Mouse (Mus musculus) spleen, adult 2 months (tissue): ENCODE data around the gene Kazn. TPM values are rescaled to one million over a fixed set of nuclear protein-coding genes. Genes with fewer than 3 reads are reported as not detected.
A peak's percentile ranks its signal among the peaks of the same experiment; 100 is the strongest.

ENCODE experiments used
- DNase-seq, 2 experiments: peaks; one replicate each; pipeline versions ENCODE4 v3.0.0 to v3.0.0-alpha.2; 2012 to 2021; ENCODE audit warnings: low spot score in 2 of 2, low read depth in 1 of 2
- H3K27ac ChIP-seq: fragments of 200-500 bp; 2 replicates; pipeline ENCODE4 v1.5.1; 2012; ENCODE audit warnings: low read length, inconsistent platforms; ENCODE audit not compliant: insufficient read depth
- H3K27me3 ChIP-seq: fragments of 200-500 bp; 2 replicates; pipeline ENCODE4 v1.6.1; 2012; ENCODE audit warnings: mild to moderate bottlenecking, moderate library complexity, low read length, inconsistent platforms; ENCODE audit not compliant: control insufficient read depth, insufficient read depth
- H3K36me3 ChIP-seq: fragments of 200-500 bp; 2 replicates; pipeline ENCODE4 v1.6.1; 2012; ENCODE audit warnings: mild to moderate bottlenecking, low read length, inconsistent platforms; ENCODE audit not compliant: control insufficient read depth, insufficient read depth
- H3K4me1 ChIP-seq: fragments of 200-500 bp; 2 replicates; pipeline ENCODE4 v1.6.1; 2011; ENCODE audit warnings: inconsistent platforms; ENCODE audit not compliant: control insufficient read depth, insufficient read depth, insufficient read length
- H3K4me3 ChIP-seq: fragments of 200-500 bp; 2 replicates; pipeline ENCODE4 v1.5.1; 2011; ENCODE audit warnings: mild to moderate bottlenecking, inconsistent platforms; ENCODE audit not compliant: insufficient read depth, insufficient read length; ENCODE audit errors: extremely low read depth
- CTCF ChIP-seq: fragments of 200-500 bp; IDR thresholded peaks from 2 replicates; pipeline ENCODE4 v1.5.1; 2011; ENCODE audit warnings: mild to moderate bottlenecking, inconsistent platforms; ENCODE audit not compliant: insufficient read depth, insufficient read length, insufficient replicate concordance; ENCODE audit errors: extremely low read depth
- POLR2A ChIP-seq: fragments of 200-500 bp; IDR thresholded peaks from 2 replicates; pipeline ENCODE4 v1.6.1; 2011; ENCODE audit warnings: low read depth, low read length, inconsistent platforms
- WGBS: fragments of 180-500 bp; shearing (Covaris S2); methylation state at CpG from one replicate; pipeline ENCODE4 v1.1.7; 2018; 5-methylcytosine and 5-hydroxymethylcytosine counted together
- polyA plus RNA-seq: library from polyadenylated mRNA; depleted of rRNA; stranded (reverse); fragments of >200 nt; gene quantifications from 2 replicates; pipeline ENCODE4 v1.2.3, GENCODE M21; 2012

Kazn gene
- polyA plus RNA-seq, 1 experiment = 13.2 TPM

DNA sequence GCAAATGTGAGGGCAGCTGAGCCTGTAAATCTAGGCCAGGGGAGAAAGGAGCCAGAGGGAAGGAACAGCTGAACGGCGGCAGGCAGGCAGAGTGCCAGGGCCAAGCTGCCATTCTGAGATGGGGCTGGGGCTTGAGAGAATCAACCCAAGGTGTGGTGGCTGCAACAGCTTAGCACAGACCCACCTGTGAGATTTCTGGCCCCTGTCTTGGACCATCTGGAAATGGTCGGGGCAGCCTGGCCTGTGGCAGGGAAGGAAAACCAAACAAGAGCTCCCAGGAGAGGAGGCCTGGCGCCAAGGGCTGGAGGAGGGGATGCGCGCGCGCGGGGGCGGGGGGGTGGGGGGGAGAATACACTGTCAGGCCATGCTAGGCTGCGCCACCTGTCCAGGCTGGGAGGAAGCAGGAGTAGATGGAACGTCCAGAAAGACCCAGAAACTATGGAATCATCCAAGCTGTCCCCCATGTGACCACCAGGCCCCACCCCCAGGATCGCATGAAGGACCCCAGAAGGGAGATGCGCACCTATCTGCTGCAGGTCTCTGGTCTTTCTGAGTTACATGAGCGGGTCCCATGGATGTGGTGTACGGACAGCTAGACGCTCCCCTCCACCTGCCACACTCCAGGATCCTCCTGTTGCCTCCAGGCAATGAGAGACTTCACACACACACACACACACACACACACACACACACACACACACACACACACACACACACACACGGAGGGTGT, 158.1 kb downstream of the Kazn start:
- Histone ChIP-seq H3K27ac (peak overlapping the region; percentile 57), H3K27me3 (peaks cover 4% of the 10 kb centered on the region; the same call in 1 of the 2 replicates), H3K36me3 (no peaks in the 10 kb centered on the region), H3K4me3 (peak overlapping the region; percentile 4; the same call in 1 of the 2 replicates), H3K4me1 (peaks cover 13% of the 10 kb centered on the region)
- 69% methylated on average over 18 of the region's 18 CpGs for WGBS
- DNase-seq = no peak
- no peak for TF ChIP-seq CTCF
- no peak for TF ChIP-seq POLR2A

DNA sequence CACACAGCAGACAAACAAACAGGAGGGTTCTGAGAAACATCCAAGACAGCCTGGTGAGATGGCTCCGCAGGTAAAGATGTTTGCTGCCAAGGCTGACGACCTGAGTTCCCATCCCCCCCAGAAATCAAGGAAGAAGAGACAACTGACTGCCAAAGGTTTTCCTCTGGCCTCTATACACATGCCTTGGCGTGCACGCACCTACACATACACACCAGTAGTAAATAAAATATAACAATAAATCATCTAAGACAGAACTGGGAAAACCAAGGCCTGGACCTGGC, 158.8 kb downstream of the Kazn start:
- Histone ChIP-seq H3K27ac (0 out of 2 replicates have a peak overlapping the region, but pooled peaks have one; percentile 28), H3K36me3 (no peaks in the 10 kb centered on the region), H3K4me1 (peaks cover 13% of the 10 kb centered on the region), H3K4me3 (no peak overlapping the region), H3K27me3 (peaks cover 4% of the 10 kb centered on the region; the same call in 1 of the 2 replicates)
- 79% methylated on average over 4 of the region's 4 CpGs for WGBS
- DNase-seq = no peak
- no peak for TF ChIP-seq POLR2A

DNA sequence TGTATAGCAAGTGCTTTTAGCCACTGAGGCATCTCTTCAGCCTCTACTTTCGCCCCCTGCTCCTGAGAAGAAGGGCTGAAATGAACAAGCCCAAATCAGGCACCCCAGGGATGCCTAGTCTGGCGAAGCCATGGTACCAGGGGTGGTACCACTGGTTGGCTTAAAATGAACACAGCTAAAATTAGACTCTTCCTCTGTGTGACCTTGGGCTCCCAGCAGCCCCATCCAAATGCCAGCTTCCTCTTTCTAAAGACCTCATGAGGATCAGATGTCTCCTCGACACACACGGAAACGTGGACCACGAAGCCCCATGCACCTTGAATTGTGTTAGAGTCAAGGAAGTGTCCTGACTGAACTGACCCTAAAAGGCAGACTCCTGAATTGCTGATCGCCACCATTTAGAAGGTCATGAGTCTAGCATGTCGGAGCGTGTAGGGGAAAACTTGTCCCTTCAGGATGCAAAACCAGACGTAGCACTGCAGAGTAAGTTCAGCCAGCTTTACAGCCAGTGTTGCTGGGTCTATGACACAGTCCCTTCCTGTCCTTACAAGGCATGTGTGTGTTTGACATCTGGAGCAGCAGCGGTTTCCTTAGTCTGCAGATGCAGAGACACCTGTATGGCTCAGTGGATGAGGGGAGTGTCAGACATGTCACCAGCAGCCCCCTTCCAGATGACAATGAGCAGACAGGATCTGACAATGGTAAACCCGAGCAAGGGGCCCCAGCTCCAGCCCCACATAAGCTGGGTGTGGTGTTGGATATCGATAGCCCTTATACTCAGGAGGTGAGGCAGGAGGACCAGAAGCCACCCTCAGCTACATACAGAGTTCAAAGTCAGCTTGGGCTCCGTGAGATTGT, 159.3 kb downstream of the Kazn start:
- H3K27ac ChIP-seq = peak overlapping the region; percentile 2; the same call in 1 of the 2 replicates
- 17% methylated on average over 14 of the region's 14 CpGs for WGBS
- no peak for DNase-seq
- no peaks in the 10 kb centered on the region for H3K36me3 ChIP-seq
- H3K4me1 ChIP-seq = peaks cover 13% of the 10 kb centered on the region
- peaks cover 3% of the 10 kb centered on the region; the same call in 1 of the 2 replicates for H3K27me3 ChIP-seq
- no peak for TF ChIP-seq CTCF
- TF ChIP-seq POLR2A = no peak
- no peak overlapping the region for H3K4me3 ChIP-seq

DNA sequence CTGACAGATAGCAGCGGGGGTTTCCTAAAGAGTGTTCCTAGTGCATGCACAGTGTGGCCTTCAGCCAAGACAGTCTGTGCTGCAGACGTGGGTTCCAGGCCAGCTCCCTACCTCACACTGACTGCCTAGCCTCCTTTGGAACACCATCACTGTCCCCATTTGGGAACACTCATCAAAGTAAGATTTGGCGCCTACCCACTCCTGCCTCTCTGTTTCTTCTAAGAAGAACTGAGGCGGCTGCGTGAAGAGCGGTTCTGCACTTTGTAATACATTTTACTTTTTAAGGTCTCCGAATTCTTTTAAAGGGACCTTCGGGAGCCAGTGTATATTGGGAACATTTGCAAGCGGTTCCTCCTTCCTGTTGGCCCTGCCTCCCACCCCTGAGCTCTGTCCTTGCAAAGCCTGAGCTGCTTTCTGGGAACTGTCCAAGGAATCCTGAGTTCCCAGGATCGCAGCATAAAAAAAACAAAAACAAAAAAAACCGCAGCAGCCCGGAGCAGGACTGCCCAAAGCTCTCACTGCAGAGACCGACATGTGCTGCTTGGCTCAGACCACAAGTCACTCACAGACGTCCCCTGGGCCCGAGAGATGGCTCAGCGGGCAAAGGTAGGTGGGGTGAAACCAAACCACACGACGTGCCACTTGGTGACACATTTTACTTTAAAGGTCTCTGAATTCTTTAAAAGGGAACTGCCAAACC, 161.5 kb downstream of the Kazn start:
- Histone ChIP-seq H3K4me1 (peaks cover 19% of the 10 kb centered on the region; the same call in 1 of the 2 replicates), H3K27me3 (no peaks in the 10 kb centered on the region), H3K36me3 (no peaks in the 10 kb centered on the region), H3K27ac (peak overlapping the region; percentile 26), H3K4me3 (no peak overlapping the region)
- WGBS = 11% methylated on average over 18 of the region's 18 CpGs
- DNase-seq = peak; percentile 30 to 40
- no peak for TF ChIP-seq POLR2A
- no peak for TF ChIP-seq CTCF

DNA sequence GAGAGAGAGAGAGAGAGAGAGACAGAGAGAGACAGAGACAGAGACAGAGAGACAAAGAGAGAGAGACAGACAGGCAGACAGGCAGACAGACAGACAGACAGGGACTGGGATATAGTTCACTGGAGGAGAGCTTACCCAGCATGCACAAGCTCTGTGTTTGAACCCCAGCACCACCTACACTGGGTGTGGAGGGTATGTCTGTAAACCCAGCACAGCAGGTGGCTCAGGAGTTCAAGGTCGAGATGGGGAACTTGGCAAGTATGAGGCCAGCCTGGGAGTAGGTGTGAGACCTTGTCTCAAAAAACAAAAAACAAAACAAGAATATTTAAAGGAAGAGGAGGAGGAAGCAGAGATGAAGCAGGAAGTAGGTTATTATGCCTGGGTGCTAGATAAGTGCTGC, 162.3 kb downstream of the Kazn start:
- H3K4me3 ChIP-seq = no peak overlapping the region
- peaks cover 19% of the 10 kb centered on the region; the same call in 1 of the 2 replicates for H3K4me1 ChIP-seq
- 10% methylated on average over 1 of the region's 1 CpGs for WGBS
- H3K27me3 ChIP-seq = no peaks in the 10 kb centered on the region
- TF ChIP-seq CTCF (no peak), POLR2A (no peak)
- no peak for DNase-seq
- 0 out of 2 replicates have a peak overlapping the region, but pooled peaks have one; percentile 26 for H3K27ac ChIP-seq
- no peaks in the 10 kb centered on the region for H3K36me3 ChIP-seq

DNA sequence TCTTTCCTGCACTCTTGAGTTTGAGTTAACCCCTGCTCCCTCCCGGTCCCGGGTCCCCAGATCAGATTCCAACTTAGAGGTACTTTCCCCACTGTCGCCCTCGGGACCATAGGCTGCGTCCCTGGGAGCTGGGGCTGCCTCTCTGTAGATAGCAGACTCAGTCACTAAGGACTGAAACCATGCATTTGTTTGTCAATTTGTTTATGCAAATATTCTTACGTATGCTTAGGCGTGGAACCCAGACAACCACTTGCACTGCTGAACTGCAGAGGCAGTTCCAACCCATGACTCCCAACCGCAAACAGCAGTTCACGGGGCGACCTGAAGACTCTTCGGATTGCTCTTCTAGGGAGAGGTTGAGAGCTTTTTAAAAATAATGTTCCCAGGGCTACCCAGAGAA, 163.3 kb downstream of the Kazn start:
- WGBS = 81% methylated on average over 11 of the region's 11 CpGs
- DNase-seq = no peak
- TF ChIP-seq POLR2A (no peak), CTCF (no peak)
- 0 out of 2 replicates have a peak overlapping the region, but pooled peaks have one; percentile 14 for H3K27ac ChIP-seq
- H3K4me1 ChIP-seq = peaks cover 19% of the 10 kb centered on the region; the same call in 1 of the 2 replicates
- H3K4me3 ChIP-seq = no peak overlapping the region
- no peaks in the 10 kb centered on the region for H3K27me3 ChIP-seq
- no peaks in the 10 kb centered on the region for H3K36me3 ChIP-seq
